Mouse (Mus musculus) stomach, embryonic 16.5 days (tissue): ENCODE measurements around the gene Dcaf6. TPM values are rescaled to one million over a fixed set of nuclear protein-coding genes. Genes with fewer than 3 reads are reported as not detected.

Experiments used
- ATAC-seq: fragments of 200-750 bp; cut with Nextera tagmentation; 2 replicates; pipeline ENCODE4 v1.8.0; 2017; ENCODE audit warnings: moderate number of reproducible peaks, moderate TSS enrichment; ENCODE audit not compliant: insufficient read depth, low FRiP score
- H3K27ac ChIP-seq: fragments of 300-500 bp; sonication (generic); 2 replicates; pipeline ENCODE4 v1.5.1; 2014; ENCODE audit warnings: low read length
- H3K27me3 ChIP-seq: fragments of 300-500 bp; sonication (generic); 2 replicates; pipeline ENCODE4 v1.6.1; 2014; ENCODE audit warnings: low read length, control low read depth, mixed read lengths; ENCODE audit not compliant: control insufficient read depth, insufficient read depth
- H3K36me3 ChIP-seq: fragments of 300-500 bp; sonication (generic); 2 replicates; pipeline ENCODE4 v1.6.1; 2014; ENCODE audit warnings: low read length; ENCODE audit not compliant: control insufficient read depth, insufficient read depth
- H3K4me1 ChIP-seq: fragments of 300-500 bp; sonication (generic); 2 replicates; pipeline ENCODE4 v1.6.1; 2014; ENCODE audit warnings: low read length, control low read depth, mixed read lengths; ENCODE audit not compliant: control insufficient read depth, insufficient read depth
- H3K4me2 ChIP-seq: fragments of 300-500 bp; sonication (generic); 2 replicates; pipeline ENCODE4 v1.6.1; 2014; ENCODE audit warnings: low read depth, low read length, mixed read lengths
- H3K4me3 ChIP-seq: fragments of 300-500 bp; sonication (generic); replicated peaks from 2 replicates; pipeline ENCODE4 v1.5.1; 2014; ENCODE audit warnings: mild to moderate bottlenecking, low read length
- H3K9ac ChIP-seq: fragments of 300-500 bp; sonication (generic); 2 replicates; pipeline ENCODE4 v1.6.1; 2014; ENCODE audit warnings: low read length
- H3K9me3 ChIP-seq: fragments of 300-500 bp; sonication (generic); replicated peaks from 2 replicates; pipeline ENCODE4 v1.6.1; 2016; ENCODE audit warnings: low read length, control low read depth; ENCODE audit not compliant: control insufficient read depth
- WGBS: fragments of 180-500 bp; shearing (Covaris S2); extraction: QIAGEN DNeasy Blood & Tissue Kit; methylation state at CpG from one replicate; pipeline ENCODE4 v1.1.7; 2014; 5-methylcytosine and 5-hydroxymethylcytosine counted together
- polyA plus RNA-seq: library from polyadenylated mRNA; unstranded; fragments of >200 nt; fragmentation: Nextera tagmentation; extraction: Ambion mirVana; gene quantifications from 2 replicates; pipeline ENCODE4 v1.2.1, GENCODE M21; 2015

Gene Dcaf6
- polyA plus RNA-seq, 1 experiment from 2014 or later = 16.2 TPM

GRCm38 (mm10) chr1:165440788-165441187 lies 19.5 kb downstream of the Dcaf6 start:
- no peak for ATAC-seq
- H3K9ac ChIP-seq = no peak overlapping the region
- H3K4me2 ChIP-seq = no peak overlapping the region
- H3K4me1 ChIP-seq = 0 out of 2 replicates have a peak, but pooled peaks cover 4% of the 10 kb centered on the region
- no peaks in the 10 kb centered on the region for H3K9me3 ChIP-seq
- H3K27ac ChIP-seq = no peak overlapping the region
- H3K27me3 ChIP-seq = no peaks in the 10 kb centered on the region
- no peak overlapping the region for H3K4me3 ChIP-seq
- H3K36me3 ChIP-seq = no peaks in the 10 kb centered on the region
- 78% methylated on average over 3 of the region's 3 CpGs for WGBS

GRCm38 (mm10) chr1:165438289-165439021 lies 21.8 kb downstream of the Dcaf6 start:
- WGBS = 90% methylated on average over 1 of the region's 1 CpGs
- Histone ChIP-seq H3K4me2 (no peak overlapping the region), H3K27ac (no peak overlapping the region), H3K27me3 (no peaks in the 10 kb centered on the region), H3K4me3 (no peak overlapping the region), H3K9me3 (no peaks in the 10 kb centered on the region), H3K4me1 (0 out of 2 replicates have a peak, but pooled peaks cover 4% of the 10 kb centered on the region), H3K36me3 (no peaks in the 10 kb centered on the region), H3K9ac (no peak overlapping the region)
- no peak for ATAC-seq

GRCm38 (mm10) chr1:165432883-165433282 lies 27.4 kb downstream of the Dcaf6 start:
- Histone ChIP-seq H3K9me3 (no peaks in the 10 kb centered on the region), H3K27me3 (no peaks in the 10 kb centered on the region), H3K27ac (no peak overlapping the region), H3K4me2 (no peak overlapping the region), H3K4me1 (no peaks in the 10 kb centered on the region), H3K9ac (no peak overlapping the region), H3K36me3 (no peaks in the 10 kb centered on the region), H3K4me3 (no peak overlapping the region)
- ATAC-seq = no peak
- 73% methylated on average over 1 of the region's 1 CpGs for WGBS

GRCm38 (mm10) chr1:165426254-165426653 lies 34.0 kb downstream of the Dcaf6 start:
- no peak for ATAC-seq
- Histone ChIP-seq H3K9ac (no peak overlapping the region), H3K36me3 (no peaks in the 10 kb centered on the region), H3K4me2 (no peak overlapping the region), H3K4me3 (no peak overlapping the region), H3K27ac (no peak overlapping the region), H3K27me3 (no peaks in the 10 kb centered on the region), H3K4me1 (no peaks in the 10 kb centered on the region), H3K9me3 (no peaks in the 10 kb centered on the region)
- WGBS = 97% methylated on average over 2 of the region's 2 CpGs

GRCm38 (mm10) chr1:165421357-165421915 lies 38.8 kb downstream of the Dcaf6 start:
- Histone ChIP-seq H3K4me2 (no peak overlapping the region), H3K27me3 (no peaks in the 10 kb centered on the region), H3K9me3 (no peaks in the 10 kb centered on the region), H3K9ac (no peak overlapping the region), H3K4me3 (no peak overlapping the region), H3K36me3 (no peaks in the 10 kb centered on the region), H3K4me1 (no peaks in the 10 kb centered on the region), H3K27ac (no peak overlapping the region)
- no peak for ATAC-seq
- WGBS = 64% methylated on average over 7 of the region's 7 CpGs

- ATAC-seq = no peak
- Histone ChIP-seq H3K9ac (no peak overlapping the region), H3K4me2 (no peak overlapping the region), H3K4me3 (no peak overlapping the region), H3K27ac (no peak overlapping the region), H3K4me1 (no peaks in the 10 kb centered on the region), H3K36me3 (no peaks in the 10 kb centered on the region), H3K9me3 (no peaks in the 10 kb centered on the region), H3K27me3 (no peaks in the 10 kb centered on the region)
- WGBS = 90% methylated on average over 2 of the region's 2 CpGs
Observed at GRCm38 (mm10) chr1:165396401-165396805, 63.9 kb downstream of the Dcaf6 start.

- no peak overlapping the region for H3K9ac ChIP-seq
- H3K27me3 ChIP-seq = no peaks in the 10 kb centered on the region
- H3K36me3 ChIP-seq = no peaks in the 10 kb centered on the region
- H3K27ac ChIP-seq = no peak overlapping the region
- H3K4me2 ChIP-seq = no peak overlapping the region
- ATAC-seq = no peak
- H3K4me3 ChIP-seq = no peak overlapping the region
- H3K9me3 ChIP-seq = no peaks in the 10 kb centered on the region
- no peaks in the 10 kb centered on the region for H3K4me1 ChIP-seq
- WGBS = 86% methylated on average over 4 of the region's 4 CpGs
Observed at GRCm38 (mm10) chr1:165395940-165396339, 64.3 kb downstream of the Dcaf6 start.

- WGBS = 46% methylated on average over 3 of the region's 3 CpGs
- no peak for ATAC-seq
- Histone ChIP-seq H3K4me2 (no peak overlapping the region), H3K4me3 (no peak overlapping the region), H3K27me3 (no peaks in the 10 kb centered on the region), H3K9me3 (no peaks in the 10 kb centered on the region), H3K9ac (no peak overlapping the region), H3K36me3 (no peaks in the 10 kb centered on the region), H3K27ac (no peak overlapping the region), H3K4me1 (no peaks in the 10 kb centered on the region)
Observed at GRCm38 (mm10) chr1:165394836-165395235, 65.4 kb downstream of the Dcaf6 start.

GRCm38 (mm10) chr1:165393033-165393432 lies 67.2 kb downstream of the Dcaf6 start:
- Histone ChIP-seq H3K4me2 (no peak overlapping the region), H3K27ac (no peak overlapping the region), H3K36me3 (no peaks in the 10 kb centered on the region), H3K9ac (no peak overlapping the region), H3K9me3 (no peaks in the 10 kb centered on the region), H3K27me3 (no peaks in the 10 kb centered on the region), H3K4me3 (no peak overlapping the region), H3K4me1 (no peaks in the 10 kb centered on the region)
- 85% methylated on average over 1 of the region's 1 CpGs for WGBS
- no peak for ATAC-seq
